Mouse (Mus musculus): ENCODE measurements at regions not wholly inside any gene's neighbourhood (a gene's known extent, or its start where the extent isn't known, plus 50 kb on each side); places are given as distances from the start of the nearest gene placed in this dataset.

GRCm38 (mm10) chr14:24868756-24869155 lies 381.8 kb downstream of the Rps24 start:
- Histone ChIP-seq H3K4me3 (ENCODE audit: low read depth, low read length) (no peak overlapping the region), H3K9me3 (ENCODE audit: low read length) (no peaks in the 10 kb centered on the region), H3K27me3 (ENCODE audit: insufficient read depth, low read length) (no peaks in the 10 kb centered on the region), H3K27ac (ENCODE audit: low read depth, low read length) (no peak overlapping the region), H3K36me3 (ENCODE audit: insufficient read depth) (no peaks in the 10 kb centered on the region), H3K4me1 (ENCODE audit: insufficient read depth) (peaks cover 9% of the 10 kb centered on the region; the same call in 1 of the 2 replicates), H3K9ac (no peak overlapping the region), H3K4me2 (ENCODE audit: low read depth) (no peak overlapping the region)
- 71% methylated on average over 6 of the region's 6 CpGs for whole genome bisulfite sequencing
- DNase-seq (no peak), ATAC-seq (no peak)
- no peak for TF ChIP-seq CTCF (IDR thresholded peaks at IDR 0.05; ENCODE audit: low read depth)

- no peaks in the 10 kb centered on the region for H3K36me3 ChIP-seq (ENCODE audit: insufficient read depth)
- WGBS = 84% methylated on average over 3 of the region's 3 CpGs
- no peaks in the 10 kb centered on the region for H3K27me3 ChIP-seq (ENCODE audit: insufficient read depth, low read length)
- no peak for DNase-seq
- H3K27ac ChIP-seq (ENCODE audit: low read depth, low read length) = no peak overlapping the region
- peaks cover 16% of the 10 kb centered on the region for H3K4me1 ChIP-seq (ENCODE audit: insufficient read depth)
- no peak for ATAC-seq
- no peak overlapping the region for H3K4me2 ChIP-seq (ENCODE audit: low read depth)
- H3K9me3 ChIP-seq (ENCODE audit: low read length) = no peaks in the 10 kb centered on the region
- H3K9ac ChIP-seq = no peak overlapping the region
- no peak overlapping the region for H3K4me3 ChIP-seq (ENCODE audit: low read depth, low read length)
- TF ChIP-seq CTCF (IDR thresholded peaks at IDR 0.05; ENCODE audit: low read depth) = no peak
Measured at GRCm38 (mm10) chr14:24870246-24870645, 383.3 kb downstream of the Rps24 start.

DNA sequence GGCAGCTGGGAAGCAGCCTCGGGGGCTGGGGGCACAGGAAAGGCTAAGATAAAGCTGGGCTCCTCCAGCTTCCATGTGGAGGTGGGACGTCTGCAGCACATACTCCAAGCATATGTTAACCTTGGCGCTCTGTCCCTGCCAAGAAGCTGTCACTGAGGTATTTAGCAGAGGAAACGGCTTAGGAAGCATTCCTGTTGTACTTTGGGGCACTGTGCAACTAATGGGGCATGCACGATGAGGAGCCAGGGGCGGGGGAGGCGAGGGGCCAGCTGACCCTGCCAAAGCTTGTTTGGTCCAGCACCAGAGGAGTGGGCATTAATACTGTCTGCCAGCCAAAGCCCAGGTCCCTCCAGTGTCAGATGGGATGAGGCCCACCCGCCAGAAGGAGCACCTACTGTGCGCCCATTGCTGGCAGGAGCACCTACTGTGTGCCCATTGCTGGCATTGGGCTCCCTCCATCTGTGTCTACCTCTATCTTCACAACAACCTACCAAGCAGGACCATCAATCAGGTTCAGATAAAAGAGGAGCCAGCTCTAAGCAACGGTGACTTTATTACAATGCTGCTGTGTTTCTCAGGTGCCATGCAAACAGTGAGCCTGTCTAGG lies 384.6 kb downstream of the Rps24 start:
- Histone ChIP-seq H3K9me3 (ENCODE audit: low read length) (no peaks in the 10 kb centered on the region), H3K27me3 (ENCODE audit: insufficient read depth, low read length) (no peaks in the 10 kb centered on the region), H3K4me1 (ENCODE audit: insufficient read depth) (peaks cover 19% of the 10 kb centered on the region; the same call in 1 of the 2 replicates), H3K27ac (ENCODE audit: low read depth, low read length) (no peak overlapping the region), H3K4me2 (ENCODE audit: low read depth) (no peak overlapping the region), H3K4me3 (ENCODE audit: low read depth, low read length) (no peak overlapping the region), H3K36me3 (ENCODE audit: insufficient read depth) (no peaks in the 10 kb centered on the region), H3K9ac (no peak overlapping the region)
- WGBS = 47% methylated on average over 10 of the region's 10 CpGs
- TF ChIP-seq CTCF (IDR thresholded peaks at IDR 0.05; ENCODE audit: low read depth) = no peak
- ATAC-seq (0 out of 2 replicates have a peak, but pooled peaks have one; percentile 17), DNase-seq (no peak)

- no peak for DNase-seq
- Histone ChIP-seq H3K9me3 (ENCODE audit: low read length) (no peaks in the 10 kb centered on the region), H3K27ac (ENCODE audit: low read depth, low read length) (no peak overlapping the region), H3K4me2 (ENCODE audit: low read depth) (no peak overlapping the region), H3K36me3 (ENCODE audit: insufficient read depth) (no peaks in the 10 kb centered on the region), H3K27me3 (ENCODE audit: insufficient read depth, low read length) (no peaks in the 10 kb centered on the region), H3K9ac (no peak overlapping the region), H3K4me1 (ENCODE audit: insufficient read depth) (peaks cover 19% of the 10 kb centered on the region; the same call in 1 of the 2 replicates), H3K4me3 (ENCODE audit: low read depth, low read length) (no peak overlapping the region)
- ATAC-seq = no peak
- WGBS = 48% methylated on average over 3 of the region's 3 CpGs
- TF ChIP-seq CTCF (IDR thresholded peaks at IDR 0.05; ENCODE audit: low read depth) = peak; percentile 18; the same call in 1 of the 2 replicates
Measured at GRCm38 (mm10) chr14:24872931-24873330, 386.0 kb downstream of the Rps24 start.

DNA sequence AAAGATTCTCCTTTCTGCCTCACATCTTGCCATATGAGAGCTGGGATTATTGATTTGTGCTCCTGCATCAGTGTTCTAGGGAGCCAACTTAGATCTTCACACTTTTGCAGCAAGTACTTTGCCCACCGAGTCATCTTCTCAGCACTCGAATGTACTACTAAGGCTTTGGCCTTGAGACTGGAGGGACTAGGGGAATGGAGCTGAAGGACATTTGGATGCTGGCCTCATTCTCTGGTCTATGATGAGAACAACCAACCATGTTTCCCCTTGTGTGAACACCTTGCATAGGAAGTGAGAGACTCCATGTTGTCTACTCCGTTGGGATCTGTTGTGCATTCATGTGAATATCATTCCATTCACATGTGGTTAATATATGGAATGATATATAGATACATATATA lies 386.5 kb downstream of the Rps24 start:
- WGBS = 91% methylated on average over 3 of the region's 3 CpGs
- TF ChIP-seq CTCF (IDR thresholded peaks at IDR 0.05; ENCODE audit: low read depth) = no peak

DNA sequence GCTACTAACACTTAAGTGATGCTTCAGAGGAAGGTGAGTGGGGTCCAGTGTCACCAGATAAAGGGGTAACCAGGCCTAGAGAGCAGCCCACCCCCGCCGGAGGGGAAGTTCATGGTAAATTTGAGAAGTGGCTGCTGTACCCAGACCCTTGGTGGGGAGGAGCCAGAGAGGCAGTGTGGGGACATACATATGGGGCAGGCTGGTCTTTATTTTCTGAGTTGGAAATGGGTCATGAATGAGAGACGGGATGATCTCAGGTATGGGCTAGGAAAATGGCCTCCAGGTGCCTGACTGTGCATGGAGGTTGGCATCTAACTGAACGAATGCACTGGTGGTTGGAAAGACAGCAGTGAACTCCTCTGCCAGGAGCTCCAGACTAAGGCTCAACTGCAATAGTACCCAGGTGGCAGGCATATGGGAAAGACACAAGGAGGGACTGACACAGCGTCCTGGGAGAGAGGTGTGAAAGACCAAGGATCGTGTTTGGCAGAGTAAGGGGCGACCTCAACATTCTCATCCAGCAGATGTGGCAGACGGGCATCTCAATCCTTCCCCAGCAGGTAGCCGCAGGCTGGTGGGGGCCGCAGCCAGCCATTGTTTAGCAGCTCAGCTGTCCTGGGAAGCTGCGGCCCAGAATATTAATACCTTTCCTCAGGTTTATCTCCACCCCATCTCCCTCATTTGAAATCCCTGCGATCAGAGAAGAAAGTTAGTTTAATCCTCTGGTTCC lies 387.7 kb downstream of the Rps24 start:
- TF ChIP-seq CTCF (IDR thresholded peaks at IDR 0.05; ENCODE audit: low read depth) = no peak
- DNase-seq (no peak), ATAC-seq (no peak)
- Histone ChIP-seq H3K4me3 (ENCODE audit: low read depth, low read length) (no peak overlapping the region), H3K27ac (ENCODE audit: low read depth, low read length) (peak overlapping the region; percentile 67), H3K36me3 (ENCODE audit: insufficient read depth) (no peaks in the 10 kb centered on the region), H3K4me2 (ENCODE audit: low read depth) (no peak overlapping the region), H3K9ac (no peak overlapping the region), H3K27me3 (ENCODE audit: insufficient read depth, low read length) (no peaks in the 10 kb centered on the region), H3K4me1 (ENCODE audit: insufficient read depth) (peaks cover 19% of the 10 kb centered on the region; the same call in 1 of the 2 replicates), H3K9me3 (ENCODE audit: low read length) (no peaks in the 10 kb centered on the region)
- WGBS = 50% methylated on average over 12 of the region's 12 CpGs

More for the DNA sequence above, 386.5 kb downstream of the Rps24 start:
- Histone ChIP-seq H3K4me3 (ENCODE audit: low read depth, low read length) (no peak overlapping the region), H3K36me3 (ENCODE audit: insufficient read depth) (no peaks in the 10 kb centered on the region), H3K4me2 (ENCODE audit: low read depth) (no peak overlapping the region), H3K4me1 (ENCODE audit: insufficient read depth) (peaks cover 19% of the 10 kb centered on the region; the same call in 1 of the 2 replicates), H3K9ac (no peak overlapping the region), H3K9me3 (ENCODE audit: low read length) (no peaks in the 10 kb centered on the region), H3K27me3 (ENCODE audit: insufficient read depth, low read length) (no peaks in the 10 kb centered on the region), H3K27ac (ENCODE audit: low read depth, low read length) (no peak overlapping the region)
- ATAC-seq = no peak
- DNase-seq = no peak

DNA sequence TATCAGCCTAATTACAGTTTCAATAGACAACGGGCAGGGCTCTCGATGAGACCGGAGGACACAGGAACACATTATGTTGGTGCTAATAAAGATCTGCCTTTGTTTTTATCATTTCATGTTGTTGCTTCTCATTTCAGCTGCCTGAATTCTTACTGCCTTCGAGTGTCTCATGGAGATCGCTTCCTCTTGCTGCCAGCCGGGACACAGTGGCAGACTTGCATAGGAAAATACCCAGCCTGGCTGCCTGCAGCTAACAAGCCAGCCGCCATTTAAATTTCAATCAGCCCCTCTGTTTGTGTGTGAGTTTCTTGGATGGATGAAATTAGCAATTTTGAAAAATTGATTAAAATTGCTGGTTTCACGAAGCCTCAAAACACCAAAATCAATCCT lies 388.2 kb downstream of the Rps24 start:
- peak overlapping the region; percentile 67 for H3K27ac ChIP-seq (ENCODE audit: low read depth, low read length)
- no peak overlapping the region for H3K4me3 ChIP-seq (ENCODE audit: low read depth, low read length)
- H3K4me1 ChIP-seq (ENCODE audit: insufficient read depth) = peaks cover 19% of the 10 kb centered on the region; the same call in 1 of the 2 replicates
- H3K9ac ChIP-seq = no peak overlapping the region
- no peaks in the 10 kb centered on the region for H3K36me3 ChIP-seq (ENCODE audit: insufficient read depth)
- peak; percentile 84 for DNase-seq
- WGBS = 13% methylated on average over 8 of the region's 8 CpGs
- H3K4me2 ChIP-seq (ENCODE audit: low read depth) = no peak overlapping the region
- peak; percentile 50 for TF ChIP-seq CTCF (IDR thresholded peaks at IDR 0.05; ENCODE audit: low read depth)
- ATAC-seq = peak; percentile 83
- no peaks in the 10 kb centered on the region for H3K9me3 ChIP-seq (ENCODE audit: low read length)
- H3K27me3 ChIP-seq (ENCODE audit: insufficient read depth, low read length) = no peaks in the 10 kb centered on the region

Measured in forebrain, postnatal 0 days (tissue).